Mouse (Mus musculus) limb, embryonic 12.5 days (tissue): Measurements from ENCODE around the gene Rasal2. TPM values are rescaled to one million over a fixed set of nuclear protein-coding genes. Genes with fewer than 3 reads are reported as not detected.

Experiments
- ATAC-seq: fragments of 200-750 bp; cut with Nextera tagmentation; 2 replicates; pipeline ENCODE4 v1.8.0; 2017; ENCODE audit warnings: low read depth, moderate TSS enrichment; ENCODE audit not compliant: insufficient number of reproducible peaks, insufficient read depth, low FRiP score, low TSS enrichment
- H3K27ac ChIP-seq: fragments of 300-500 bp; sonication (generic); 2 replicates; pipeline ENCODE4 v1.5.1; 2016; ENCODE audit warnings: mild to moderate bottlenecking, moderate library complexity
- H3K27me3 ChIP-seq: fragments of 300-500 bp; sonication (generic); 2 replicates; pipeline ENCODE4 v1.6.1; 2016; ENCODE audit warnings: mild to moderate bottlenecking, moderate library complexity
- H3K36me3 ChIP-seq: fragments of 300-500 bp; sonication (generic); 2 replicates; pipeline ENCODE4 v1.6.1; 2016; ENCODE audit warnings: mild to moderate bottlenecking, moderate library complexity
- H3K4me1 ChIP-seq: fragments of 300-500 bp; sonication (generic); replicated peaks from 2 replicates; pipeline ENCODE4 v1.6.1; 2016
- H3K4me2 ChIP-seq: fragments of 300-500 bp; sonication (generic); 2 replicates; pipeline ENCODE4 v1.6.1; 2016; ENCODE audit warnings: mild to moderate bottlenecking, moderate library complexity
- H3K4me3 ChIP-seq: fragments of 300-500 bp; sonication (generic); replicated peaks from 2 replicates; pipeline ENCODE4 v1.5.1; 2016; ENCODE audit warnings: mild to moderate bottlenecking
- H3K9ac ChIP-seq: fragments of 300-500 bp; sonication (generic); replicated peaks from 2 replicates; pipeline ENCODE4 v1.6.1; 2016; ENCODE audit warnings: mild to moderate bottlenecking, moderate library complexity
- H3K9me3 ChIP-seq: fragments of 300-500 bp; sonication (generic); 2 replicates; pipeline ENCODE4 v1.6.1; 2016; ENCODE audit warnings: mild to moderate bottlenecking, moderate library complexity
- WGBS: fragments of 180-500 bp; shearing (Covaris S2); methylation state at CpG from one replicate; pipeline ENCODE4 v1.1.7; 2016; 5-methylcytosine and 5-hydroxymethylcytosine counted together
- polyA plus RNA-seq: library from polyadenylated mRNA; unstranded; fragments of >200 nt; fragmentation: Nextera tagmentation; extraction: Ambion mirVana; gene quantifications from 2 replicates; pipeline ENCODE4 v1.2.1, GENCODE M21; 2016

The Rasal2 gene
- polyA plus RNA-seq, 1 experiment from 2014 or later: 11.6 TPM

DNA sequence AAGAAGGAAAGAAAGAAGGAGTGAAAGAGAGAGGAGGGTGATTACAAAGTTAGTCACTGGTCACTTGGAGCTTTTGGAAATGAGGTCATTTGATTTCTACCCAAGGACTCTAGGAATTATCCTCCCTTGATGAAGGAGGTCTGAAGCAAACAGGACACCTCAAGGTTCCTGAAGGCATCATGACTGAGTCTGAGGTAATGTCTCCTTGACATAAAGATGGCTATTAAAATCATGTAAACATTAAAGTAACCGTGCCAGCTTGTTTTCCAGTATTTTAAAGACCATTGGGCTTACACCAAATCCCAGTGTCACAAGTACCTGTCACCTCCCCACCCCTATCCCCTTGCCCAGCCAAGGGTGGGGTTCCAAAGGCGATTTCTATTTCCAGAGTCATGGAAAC lies 25.9 kb upstream of the Rasal2 start:
- Histone ChIP-seq H3K9ac (no peak overlapping the region), H3K27ac (no peak overlapping the region), H3K36me3 (no peaks in the 10 kb centered on the region), H3K4me3 (no peak overlapping the region), H3K4me1 (peaks cover 10% of the 10 kb centered on the region), H3K9me3 (no peaks in the 10 kb centered on the region), H3K4me2 (no peak overlapping the region), H3K27me3 (no peaks in the 10 kb centered on the region; the same call in 1 of the 2 replicates)
- WGBS: 77% methylated on average over 2 of the region's 2 CpGs
- no peak for ATAC-seq

GRCm38 (mm10) chr1:157435926-157436325 lies 23.5 kb upstream of the Rasal2 start:
- no peak overlapping the region for H3K27ac ChIP-seq
- H3K4me2 ChIP-seq: no peak overlapping the region
- 94% methylated on average over 6 of the region's 6 CpGs for WGBS
- no peaks in the 10 kb centered on the region; the same call in 1 of the 2 replicates for H3K27me3 ChIP-seq
- H3K4me3 ChIP-seq: no peak overlapping the region
- H3K9me3 ChIP-seq: no peaks in the 10 kb centered on the region
- no peak for ATAC-seq
- no peaks in the 10 kb centered on the region for H3K36me3 ChIP-seq
- H3K4me1 ChIP-seq: peaks cover 4% of the 10 kb centered on the region
- no peak overlapping the region for H3K9ac ChIP-seq

DNA sequence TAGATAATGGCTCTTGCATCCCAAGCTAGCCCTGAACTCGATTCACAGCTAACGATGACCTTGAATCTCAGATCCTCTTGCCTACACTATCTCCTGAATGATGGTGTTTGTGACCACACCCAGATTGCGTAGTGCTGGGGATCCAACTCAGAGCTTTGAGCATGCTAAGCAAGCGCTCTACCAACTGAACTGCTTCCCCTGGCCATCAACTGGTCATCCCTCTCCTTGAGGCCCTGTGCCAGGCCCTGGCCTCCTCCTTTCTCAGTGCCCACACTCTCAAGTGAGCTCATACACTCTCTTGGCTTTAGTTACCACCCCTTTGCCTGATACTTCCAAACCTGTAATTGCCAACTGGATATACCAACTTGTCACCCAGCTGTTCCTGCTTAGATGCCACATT lies 22.0 kb upstream of the Rasal2 start:
- no peak overlapping the region for H3K9ac ChIP-seq
- no peak for ATAC-seq
- H3K9me3 ChIP-seq: no peaks in the 10 kb centered on the region
- no peak overlapping the region for H3K4me2 ChIP-seq
- H3K4me3 ChIP-seq: no peak overlapping the region
- no peaks in the 10 kb centered on the region for H3K4me1 ChIP-seq
- H3K36me3 ChIP-seq: no peaks in the 10 kb centered on the region
- 92% methylated on average over 4 of the region's 4 CpGs for WGBS
- H3K27me3 ChIP-seq: no peaks in the 10 kb centered on the region; the same call in 1 of the 2 replicates
- H3K27ac ChIP-seq: no peak overlapping the region

- Histone ChIP-seq H3K9ac (no peak overlapping the region), H3K36me3 (no peaks in the 10 kb centered on the region), H3K4me1 (no peaks in the 10 kb centered on the region), H3K27me3 (no peaks in the 10 kb centered on the region; the same call in 1 of the 2 replicates), H3K4me3 (no peak overlapping the region), H3K4me2 (no peak overlapping the region), H3K9me3 (no peaks in the 10 kb centered on the region), H3K27ac (no peak overlapping the region)
- WGBS: 56% methylated on average over 3 of the region's 3 CpGs
- no peak for ATAC-seq
Measured at GRCm38 (mm10) chr1:157433316-157433715, 20.9 kb upstream of the Rasal2 start.

DNA sequence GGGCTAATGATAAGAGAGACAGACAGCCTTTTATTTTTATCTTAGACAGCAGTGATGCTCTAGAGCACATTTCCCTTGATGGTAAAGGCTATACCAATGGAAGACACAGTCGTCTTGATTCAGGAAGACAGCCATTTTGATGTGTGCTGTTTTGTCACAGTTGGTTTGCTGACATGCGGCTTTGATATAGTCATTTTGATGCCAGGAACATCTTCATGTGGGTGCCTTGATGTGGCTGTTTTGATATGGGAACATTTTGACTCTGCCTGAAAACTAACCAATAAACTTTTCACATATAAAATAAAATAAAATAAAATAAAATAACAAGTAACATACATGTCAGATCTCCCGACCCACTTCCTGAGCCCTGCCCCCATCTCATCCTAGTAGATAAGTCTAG lies 16.0 kb upstream of the Rasal2 start:
- H3K27me3 ChIP-seq: no peaks in the 10 kb centered on the region
- no peaks in the 10 kb centered on the region for H3K4me1 ChIP-seq
- no peak overlapping the region for H3K4me3 ChIP-seq
- no peak for ATAC-seq
- H3K4me2 ChIP-seq: no peak overlapping the region
- 88% methylated on average over 3 of the region's 3 CpGs for whole genome bisulfite sequencing
- H3K9ac ChIP-seq: no peak overlapping the region
- H3K27ac ChIP-seq: no peak overlapping the region
- no peaks in the 10 kb centered on the region for H3K36me3 ChIP-seq
- H3K9me3 ChIP-seq: no peaks in the 10 kb centered on the region

GRCm38 (mm10) chr1:157427604-157428003 lies 15.2 kb upstream of the Rasal2 start:
- H3K4me2 ChIP-seq: no peak overlapping the region
- WGBS: 81% methylated on average over 4 of the region's 4 CpGs
- no peak overlapping the region for H3K4me3 ChIP-seq
- H3K27me3 ChIP-seq: no peaks in the 10 kb centered on the region
- H3K36me3 ChIP-seq: no peaks in the 10 kb centered on the region
- no peaks in the 10 kb centered on the region for H3K9me3 ChIP-seq
- no peak overlapping the region for H3K9ac ChIP-seq
- no peak for ATAC-seq
- no peak overlapping the region for H3K27ac ChIP-seq
- no peaks in the 10 kb centered on the region for H3K4me1 ChIP-seq

DNA sequence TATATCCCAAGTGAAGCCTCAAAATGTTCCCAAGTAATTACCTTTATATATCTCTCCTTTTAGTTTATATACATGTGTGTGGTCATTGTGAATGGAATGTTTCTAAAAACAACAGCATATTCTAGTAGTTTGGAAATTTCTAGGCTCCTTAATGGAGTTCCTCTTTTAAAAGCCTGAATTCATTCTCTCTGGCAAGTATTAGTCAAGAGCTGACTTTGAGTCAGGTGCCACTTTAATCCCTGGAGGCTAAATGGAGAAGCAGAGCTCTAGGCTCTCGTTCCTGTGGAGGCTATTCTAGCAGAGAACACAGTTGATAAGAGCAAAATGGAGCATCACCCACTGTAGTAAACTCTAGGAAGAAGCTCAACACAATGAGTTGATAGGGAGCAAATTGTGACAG lies 14.5 kb upstream of the Rasal2 start:
- no peak overlapping the region for H3K4me2 ChIP-seq
- H3K9me3 ChIP-seq: no peaks in the 10 kb centered on the region
- no peaks in the 10 kb centered on the region for H3K4me1 ChIP-seq
- no peak for ATAC-seq
- no peak overlapping the region for H3K9ac ChIP-seq
- H3K4me3 ChIP-seq: no peak overlapping the region
- WGBS: 67% methylated on average over 1 of the region's 1 CpGs
- no peak overlapping the region for H3K27ac ChIP-seq
- H3K36me3 ChIP-seq: no peaks in the 10 kb centered on the region
- H3K27me3 ChIP-seq: no peaks in the 10 kb centered on the region

DNA sequence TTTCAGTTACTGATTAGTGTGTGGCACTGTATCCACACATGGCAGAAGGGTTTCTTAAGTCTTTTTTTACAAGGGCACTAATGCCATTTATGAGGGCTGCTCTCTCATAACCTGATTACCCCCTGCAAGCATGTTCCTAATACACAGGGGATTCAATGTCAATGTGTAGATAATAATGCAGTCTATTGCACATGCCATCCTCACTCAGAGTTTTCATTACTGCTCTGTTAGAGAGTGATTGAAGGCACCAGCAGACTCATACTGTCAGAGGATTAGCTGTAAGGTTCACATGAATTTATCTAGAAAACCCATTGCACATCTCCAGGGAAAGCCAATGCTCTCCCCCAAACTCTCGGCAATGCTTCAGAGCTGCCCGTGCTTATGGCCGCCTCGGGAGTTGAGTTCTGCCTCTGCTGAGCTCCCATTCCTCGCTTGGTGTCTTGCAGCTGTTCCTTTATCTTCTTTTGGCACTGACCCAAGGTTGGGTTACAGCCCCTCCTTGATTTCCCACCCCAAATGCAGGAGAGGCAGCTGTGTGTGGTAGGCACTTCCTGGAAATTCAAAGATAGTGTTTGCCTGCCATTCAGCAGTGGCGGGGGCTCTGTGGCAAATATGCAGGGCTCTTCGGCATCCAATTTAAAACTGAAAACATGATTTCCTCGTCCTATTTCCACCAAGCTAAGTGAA lies 13.5 kb upstream of the Rasal2 start:
- Histone ChIP-seq H3K27ac (no peak overlapping the region), H3K4me2 (no peak overlapping the region), H3K9ac (no peak overlapping the region), H3K4me1 (no peaks in the 10 kb centered on the region), H3K4me3 (no peak overlapping the region), H3K36me3 (no peaks in the 10 kb centered on the region), H3K27me3 (no peaks in the 10 kb centered on the region), H3K9me3 (no peaks in the 10 kb centered on the region)
- no peak for ATAC-seq
- WGBS: 59% methylated on average over 8 of the region's 8 CpGs

DNA sequence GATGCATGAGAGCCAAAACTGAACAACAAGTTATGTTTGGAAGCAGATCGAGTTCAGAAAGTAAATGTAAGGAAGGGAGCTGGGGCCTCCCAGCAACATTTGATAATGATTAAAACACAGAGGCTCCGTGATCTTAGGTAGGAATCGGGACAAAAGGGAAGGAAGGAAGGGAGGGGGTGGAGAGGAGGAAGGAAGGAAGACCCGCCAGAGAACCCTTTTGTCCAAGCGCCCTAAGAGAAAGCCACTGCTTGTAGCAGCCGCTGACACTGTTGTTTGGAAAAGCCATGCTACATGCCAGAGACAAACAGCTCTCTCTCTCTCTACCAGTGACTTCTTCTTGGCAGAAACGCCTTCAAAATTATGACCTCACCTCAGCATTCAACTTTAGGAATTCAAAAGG lies 5.5 kb upstream of the Rasal2 start:
- no peak for ATAC-seq
- Histone ChIP-seq H3K9ac (no peak overlapping the region), H3K27me3 (no peaks in the 10 kb centered on the region), H3K36me3 (peaks cover 9% of the 10 kb centered on the region; the same call in 1 of the 2 replicates), H3K9me3 (no peaks in the 10 kb centered on the region), H3K27ac (peak overlapping the region; percentile 35), H3K4me2 (no peak overlapping the region), H3K4me1 (no peaks in the 10 kb centered on the region), H3K4me3 (no peak overlapping the region)
- 60% methylated on average over 7 of the region's 7 CpGs for WGBS

DNA sequence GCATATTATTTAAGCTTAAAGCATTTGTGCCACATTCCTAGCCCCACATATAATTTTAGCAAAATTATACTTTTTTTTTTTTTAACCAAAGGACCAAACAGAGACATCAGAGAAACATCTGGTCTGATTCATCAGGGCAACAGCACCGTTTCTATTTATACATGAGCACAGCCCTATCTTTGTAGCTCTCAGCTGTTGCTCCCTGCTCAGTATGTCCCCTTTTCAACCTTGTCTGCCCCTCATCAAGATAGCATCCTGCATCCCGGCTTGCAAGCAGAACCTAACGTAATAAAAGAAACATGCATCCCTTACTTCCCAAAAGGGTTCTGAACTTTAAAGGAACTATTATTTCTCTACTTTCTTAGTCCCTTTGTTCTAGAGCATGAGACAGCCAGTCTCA lies 5.0 kb upstream of the Rasal2 start:
- peak overlapping the region; percentile 35 for H3K27ac ChIP-seq
- no peak for ATAC-seq

DNA sequence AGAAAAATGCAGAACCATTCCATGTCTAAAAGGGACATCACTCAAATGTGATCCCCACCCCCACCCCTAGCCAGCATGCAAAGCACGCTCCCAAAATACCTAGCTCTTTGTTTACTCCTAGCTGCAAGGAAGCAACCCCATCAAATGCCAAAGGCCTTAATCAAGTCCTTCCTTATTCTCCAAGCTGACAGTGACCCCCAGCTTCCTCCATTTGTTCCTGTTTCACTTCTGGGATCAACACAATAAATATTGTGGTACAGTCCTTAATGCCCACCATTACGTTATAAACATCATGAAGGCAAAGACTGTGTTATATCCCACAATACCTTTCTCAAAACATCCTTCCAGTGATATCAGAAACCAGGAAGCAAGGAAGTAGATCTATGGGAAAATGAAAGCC lies 4.2 kb upstream of the Rasal2 start:
- 92% methylated on average over 2 of the region's 2 CpGs for WGBS
- no peaks in the 10 kb centered on the region for H3K4me1 ChIP-seq
- no peak overlapping the region for H3K9ac ChIP-seq
- no peak overlapping the region for H3K4me2 ChIP-seq
- no peak for ATAC-seq
- peaks cover 9% of the 10 kb centered on the region; the same call in 1 of the 2 replicates for H3K36me3 ChIP-seq
- H3K27ac ChIP-seq: no peak overlapping the region
- H3K4me3 ChIP-seq: no peak overlapping the region
- H3K27me3 ChIP-seq: no peaks in the 10 kb centered on the region
- no peaks in the 10 kb centered on the region for H3K9me3 ChIP-seq

More for the DNA sequence above, 5.0 kb upstream of the Rasal2 start:
- WGBS: 57% methylated on average over 3 of the region's 3 CpGs
- Histone ChIP-seq H3K9ac (no peak overlapping the region), H3K4me3 (no peak overlapping the region), H3K9me3 (no peaks in the 10 kb centered on the region), H3K36me3 (peaks cover 9% of the 10 kb centered on the region; the same call in 1 of the 2 replicates), H3K27me3 (no peaks in the 10 kb centered on the region), H3K4me2 (no peak overlapping the region), H3K4me1 (no peaks in the 10 kb centered on the region)

GRCm38 (mm10) chr1:157415771-157416170 lies 3.4 kb upstream of the Rasal2 start:
- no peak overlapping the region for H3K4me2 ChIP-seq
- ATAC-seq: no peak
- H3K4me3 ChIP-seq: no peak overlapping the region
- H3K36me3 ChIP-seq: peaks cover 9% of the 10 kb centered on the region; the same call in 1 of the 2 replicates
- 80% methylated on average over 3 of the region's 3 CpGs for WGBS
- no peaks in the 10 kb centered on the region for H3K9me3 ChIP-seq
- no peak overlapping the region for H3K9ac ChIP-seq
- H3K4me1 ChIP-seq: peaks cover 8% of the 10 kb centered on the region; the same call in 1 of the 2 replicates
- no peak overlapping the region for H3K27ac ChIP-seq
- H3K27me3 ChIP-seq: no peaks in the 10 kb centered on the region
